Mouse (Mus musculus): Measurements from ENCODE around the gene Pknox1.

The Pknox1 gene

DNA sequence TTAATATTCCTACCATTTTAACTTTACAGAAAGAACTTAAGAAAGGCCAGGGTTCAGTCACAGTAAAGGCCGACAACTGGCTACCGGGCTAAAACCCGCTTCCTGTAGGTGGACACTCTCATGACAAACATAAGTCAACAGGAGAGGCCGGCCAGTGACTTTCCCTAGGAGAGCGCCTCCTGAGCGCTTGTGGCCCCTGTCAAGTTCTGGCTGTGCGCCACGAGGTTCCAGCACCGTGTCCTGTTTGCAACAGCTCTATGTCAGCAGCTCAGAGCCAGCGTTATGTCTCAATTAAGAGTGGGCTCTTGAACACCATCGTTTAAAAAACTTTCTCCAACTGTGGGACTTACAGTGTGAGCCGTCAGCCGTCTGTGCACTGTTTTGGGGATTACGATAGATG is 87.6 kb downstream of the Pknox1 start:
- DNase-seq (ENCODE audit: low spot score), result no peak

GRCm38 (mm10) chr17:31653277-31653676 is 88.7 kb downstream of the Pknox1 start:
- no peak for DNase-seq (ENCODE audit: low spot score)

DNA sequence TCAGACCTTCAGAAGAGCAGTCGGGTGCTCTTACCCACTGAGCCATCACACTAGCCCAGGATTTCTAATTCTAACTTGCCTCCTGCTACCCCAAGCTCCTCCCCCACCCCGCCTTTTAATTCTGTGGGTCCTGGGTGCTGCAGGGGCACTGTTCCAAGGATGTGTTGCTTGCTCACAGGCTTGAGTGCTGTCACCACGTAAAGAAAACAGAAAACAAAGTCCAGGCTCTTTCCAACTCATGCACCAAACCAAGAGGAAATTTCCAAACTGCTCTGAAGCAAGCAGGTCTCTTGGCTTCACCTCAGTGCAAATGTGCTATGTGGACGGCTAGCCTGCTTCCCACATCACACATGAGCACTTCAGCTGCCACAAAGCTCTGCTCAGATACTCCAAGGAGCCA is 90.8 kb downstream of the Pknox1 start:
- peak; percentile 64 for DNase-seq (ENCODE audit: low spot score)

DNA sequence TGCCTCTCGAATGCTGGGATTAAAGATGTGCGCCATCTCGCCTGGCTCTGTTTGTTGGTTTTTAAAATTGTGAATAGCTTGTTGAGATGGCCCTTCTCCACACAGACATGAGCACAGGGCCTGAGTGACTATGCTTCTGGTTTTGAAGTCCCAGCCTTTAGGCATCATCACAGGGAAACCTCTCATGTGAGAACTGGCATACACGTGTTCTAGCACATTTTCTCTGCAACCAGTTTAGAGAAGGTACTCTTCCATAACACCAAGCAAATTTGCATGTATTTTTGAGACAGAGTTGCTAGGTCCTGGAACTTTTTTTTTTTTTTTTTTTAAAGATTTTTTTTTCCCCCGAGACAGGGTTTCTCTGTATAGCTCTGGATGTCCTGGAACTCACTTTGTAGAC is 92.1 kb downstream of the Pknox1 start:
- no peak for DNase-seq (ENCODE audit: low spot score)
